18 mouse cellular contexts compared by ENCODE assay signal in genomic region chr12:56441166-56441817, GRCm38 (mm10).
DNase-seq lines count a peak whose midpoint lies in the region; ATAC-seq lines count a peak whose summit lies in the region.
"Had no signal": no experiment of that assay in that cellular context is flagged by ENCODE, and none has a peak within 500 bp of the region (broad histone marks: within the 10 kb centered on the region; RNA-seq: fewer than 3 reads in every experiment).

No protein-coding gene starts in this region.

- peak; percentile 57; the same call in 1 of the 2 replicates for ATAC-seq in forebrain, embryonic 12.5 days (ENCODE audit: low FRiP score)
- ATAC-seq in neural tube, embryonic 11.5 days (ENCODE audit: insufficient read depth, low FRiP score, low TSS enrichment) = 0 out of 2 replicates have a peak, but pooled peaks have one; percentile 45
- ATAC-seq in forebrain, embryonic 14.5 days = peak; percentile 73
- peak; percentile 65; the same call in 1 of the 2 replicates for ATAC-seq in neural tube, embryonic 13.5 days (ENCODE audit: low read depth)
- ATAC-seq: intestine, embryonic 15.5 days had no signal

- no peak overlapping the region for H3K27ac ChIP-seq in forebrain, embryonic 12.5 days
- no peak overlapping the region for H3K27ac ChIP-seq in forebrain, embryonic 10.5 days
- no peak overlapping the region for H3K27ac ChIP-seq in neural tube, embryonic 11.5 days (ENCODE audit: low read depth, low read length)
- no peak overlapping the region for H3K27ac ChIP-seq in forebrain, embryonic 14.5 days (ENCODE audit: low read depth, low read length)
- no peak overlapping the region for H3K27ac ChIP-seq in neural tube, embryonic 13.5 days (replicated peaks)
- H3K27ac ChIP-seq: embryonic facial prominence, embryonic 13.5 days; intestine, embryonic 15.5 days; kidney, postnatal 0 days; layer of hippocampus, adult 2 months; limb, embryonic 13.5 days; liver, embryonic 14.5 days had no signal

- H3K4me3 ChIP-seq in forebrain, embryonic 12.5 days (replicated peaks) = no peak overlapping the region
- H3K4me3 ChIP-seq in forebrain, embryonic 10.5 days = no peak overlapping the region
- H3K4me3 ChIP-seq in neural tube, embryonic 11.5 days (ENCODE audit: low read depth, low read length) = no peak overlapping the region
- H3K4me3 ChIP-seq in forebrain, embryonic 14.5 days (ENCODE audit: low read depth, low read length) = no peak overlapping the region
- H3K4me3 ChIP-seq in neural tube, embryonic 13.5 days = no peak overlapping the region
- H3K4me3 ChIP-seq: embryonic facial prominence, embryonic 13.5 days; intestine, embryonic 15.5 days; layer of hippocampus, adult 2 months; limb, embryonic 13.5 days had no signal

- 45% methylated on average over 8 of the region's 8 CpGs for WGBS in forebrain, embryonic 12.5 days
- WGBS in forebrain, embryonic 10.5 days = 74% methylated on average over 8 of the region's 8 CpGs
- 55% methylated on average over 8 of the region's 8 CpGs for WGBS in neural tube, embryonic 11.5 days
- 25% methylated on average over 8 of the region's 8 CpGs for WGBS in forebrain, embryonic 14.5 days
- 34% methylated on average over 8 of the region's 8 CpGs for WGBS in neural tube, embryonic 13.5 days

- H3K9ac ChIP-seq in forebrain, embryonic 12.5 days = no peak overlapping the region
- no peak overlapping the region for H3K9ac ChIP-seq in neural tube, embryonic 11.5 days (ENCODE audit: low read length)
- no peak overlapping the region for H3K9ac ChIP-seq in forebrain, embryonic 14.5 days (ENCODE audit: low read length)
- no peak overlapping the region for H3K9ac ChIP-seq in neural tube, embryonic 13.5 days
- H3K9ac ChIP-seq: embryonic facial prominence, embryonic 13.5 days; intestine, embryonic 15.5 days; limb, embryonic 13.5 days; liver, embryonic 14.5 days had no signal

- H3K9me3 ChIP-seq in forebrain, embryonic 12.5 days = no peaks in the 10 kb centered on the region
- H3K9me3 ChIP-seq in forebrain, embryonic 10.5 days = no peaks in the 10 kb centered on the region
- no peaks in the 10 kb centered on the region for H3K9me3 ChIP-seq in neural tube, embryonic 11.5 days (ENCODE audit: control insufficient read depth, low read length)
- H3K9me3 ChIP-seq in forebrain, embryonic 14.5 days (replicated peaks; ENCODE audit: control insufficient read depth, low read length) = no peaks in the 10 kb centered on the region
- no peaks in the 10 kb centered on the region for H3K9me3 ChIP-seq in neural tube, embryonic 13.5 days
- H3K9me3 ChIP-seq: embryonic facial prominence, embryonic 13.5 days; intestine, embryonic 15.5 days; limb, embryonic 13.5 days had no signal

- no peak for DNase-seq in forebrain, embryonic 10.5 days (ENCODE audit: extremely low spot score, low spot score)
- no peak for DNase-seq in neural tube, embryonic 11.5 days (ENCODE audit: low spot score)
- no peak for DNase-seq in neural tube, embryonic 10.5 days (ENCODE audit: extremely low spot score, low spot score)
- peak; percentile 74 for DNase-seq in forebrain, embryonic 14.5 days (ENCODE audit: low spot score)
- DNase-seq in adrenal gland, adult 2 months = no peak
- no peak for DNase-seq in lung, postnatal 14 days
- DNase-seq: adrenal gland, adult 8-10 months; heart, postnatal 4 days; right cerebral cortex, adult 18-20 months had no signal

- H3K36me3 ChIP-seq in forebrain, embryonic 12.5 days (replicated peaks) = no peaks in the 10 kb centered on the region
- H3K36me3 ChIP-seq in forebrain, embryonic 10.5 days (replicated peaks) = no peaks in the 10 kb centered on the region
- H3K36me3 ChIP-seq in neural tube, embryonic 11.5 days (ENCODE audit: control insufficient read depth, insufficient read depth, low read length) = no peaks in the 10 kb centered on the region
- H3K36me3 ChIP-seq in forebrain, embryonic 14.5 days (ENCODE audit: control insufficient read depth, insufficient read depth, low read length) = no peaks in the 10 kb centered on the region
- no peaks in the 10 kb centered on the region for H3K36me3 ChIP-seq in neural tube, embryonic 13.5 days
- H3K36me3 ChIP-seq: embryonic facial prominence, embryonic 13.5 days; intestine, embryonic 15.5 days; limb, embryonic 13.5 days had no signal

- H3K4me2 ChIP-seq in forebrain, embryonic 12.5 days = no peak overlapping the region
- no peak overlapping the region for H3K4me2 ChIP-seq in neural tube, embryonic 11.5 days (ENCODE audit: low read depth)
- no peak overlapping the region for H3K4me2 ChIP-seq in forebrain, embryonic 14.5 days (ENCODE audit: low read length)
- no peak overlapping the region for H3K4me2 ChIP-seq in neural tube, embryonic 13.5 days
- H3K4me2 ChIP-seq: embryonic facial prominence, embryonic 13.5 days; intestine, embryonic 15.5 days had no signal

- peaks cover 68% of the 10 kb centered on the region for H3K27me3 ChIP-seq in forebrain, embryonic 12.5 days
- peaks cover 99% of the 10 kb centered on the region for H3K27me3 ChIP-seq in forebrain, embryonic 10.5 days (ENCODE audit: poor library complexity, severe bottlenecking)
- peaks cover 11% of the 10 kb centered on the region; the same call in 1 of the 2 replicates for H3K27me3 ChIP-seq in neural tube, embryonic 11.5 days (ENCODE audit: control insufficient read depth, insufficient read depth, low read length)
- H3K27me3 ChIP-seq in forebrain, embryonic 14.5 days (replicated peaks; ENCODE audit: control insufficient read depth, insufficient read depth, low read length) = peaks cover 27% of the 10 kb centered on the region
- H3K27me3 ChIP-seq in neural tube, embryonic 13.5 days = peaks cover 91% of the 10 kb centered on the region
- H3K27me3 ChIP-seq: CH12.LX; embryonic facial prominence, embryonic 13.5 days; intestine, embryonic 15.5 days had no signal

- peaks cover 6% of the 10 kb centered on the region for H3K4me1 ChIP-seq in forebrain, embryonic 12.5 days
- H3K4me1 ChIP-seq in forebrain, embryonic 10.5 days = peaks cover 20% of the 10 kb centered on the region
- H3K4me1 ChIP-seq in neural tube, embryonic 11.5 days (ENCODE audit: control insufficient read depth, insufficient read depth, low read length) = 0 out of 2 replicates have a peak, but pooled peaks cover 3% of the 10 kb centered on the region
- peaks cover 10% of the 10 kb centered on the region for H3K4me1 ChIP-seq in forebrain, embryonic 14.5 days (ENCODE audit: control insufficient read depth, insufficient read depth, low read length)
- H3K4me1 ChIP-seq in neural tube, embryonic 13.5 days (replicated peaks) = peaks cover 19% of the 10 kb centered on the region
- H3K4me1 ChIP-seq: embryonic facial prominence, embryonic 13.5 days; intestine, embryonic 15.5 days had no signal
